Mouse (Mus musculus): ENCODE data around the gene Med10. TPM values are rescaled to one million over a fixed set of nuclear protein-coding genes. Genes with fewer than 3 reads are reported as not detected.

The Med10 gene
- total RNA-seq (2021), result 69.2 and 91.5 TPM in 2 replicates
- long read RNA-seq, transcript Med10-201 (4 exons, 913 nt), result major isoform, 39 of 44 reads
- long read RNA-seq, partial matches to known transcripts, result 0 of 44 reads
- long read RNA-seq, other reads (novel, unspliced or antisense), result 4 of 44 reads

DNA sequence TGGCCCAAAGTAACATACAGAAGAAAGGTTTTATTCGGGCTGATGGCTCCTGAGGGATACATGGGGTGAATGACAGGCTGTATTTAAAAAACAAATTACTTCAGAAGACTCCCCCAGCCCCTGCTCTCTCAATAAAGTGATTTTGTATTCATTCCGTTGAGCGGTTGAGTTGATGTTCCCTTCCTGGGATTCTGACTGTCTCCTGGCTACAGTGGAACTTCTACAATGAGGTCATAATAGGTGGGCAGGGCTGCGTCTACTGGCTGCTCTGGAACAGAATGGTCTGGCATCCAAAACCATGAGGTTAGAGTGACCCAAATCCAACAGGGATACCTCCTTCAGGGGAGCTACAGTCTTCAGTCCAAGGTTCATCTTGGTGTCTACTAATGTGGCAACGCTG lies at the start of gene Med10:
Gene Med10 (plus strand): TSS at position 301 of the 400 bp plus-strand sequence.
- DNase-seq, result no peak

DNA sequence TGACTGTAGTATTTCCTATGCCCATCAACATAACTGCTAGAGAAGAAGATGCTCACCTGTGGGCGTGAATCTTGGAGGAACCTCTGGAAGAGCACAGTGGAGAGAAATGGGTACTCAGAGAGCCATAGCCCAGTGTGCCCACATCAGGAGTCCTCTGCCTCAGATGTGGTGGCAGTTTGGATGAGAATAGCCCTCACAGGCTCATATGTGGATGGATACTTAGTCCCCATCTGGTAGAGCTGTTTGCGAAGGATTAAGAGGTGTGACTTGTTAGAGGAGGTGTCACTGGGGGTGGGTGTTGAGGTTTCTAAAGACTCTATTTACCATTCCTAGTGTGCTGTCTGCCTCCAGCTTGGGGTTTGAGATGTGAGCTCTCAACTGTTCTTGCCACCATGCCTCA lies 49.3 kb upstream of the Med10 start:
- DNase-seq, result no peak

DNA sequence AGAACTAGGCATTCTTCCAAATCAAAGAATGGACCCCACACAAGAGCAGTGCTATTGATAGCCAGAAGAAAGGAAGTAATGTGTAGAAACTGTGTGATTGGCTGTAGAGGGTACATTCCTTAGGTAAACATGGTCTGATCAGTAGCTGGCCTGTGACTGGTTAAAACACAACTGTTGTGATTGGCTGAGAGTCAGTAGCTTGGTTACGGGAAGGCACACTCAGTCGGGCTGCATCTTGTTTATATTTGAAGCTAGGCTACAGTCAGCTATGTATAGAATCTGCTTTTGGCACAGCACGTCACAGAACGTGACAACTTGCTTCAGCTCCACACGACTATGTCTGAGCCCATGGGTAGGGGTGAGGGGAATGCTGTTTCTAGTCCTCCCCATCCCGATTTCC lies 43.2 kb upstream of the Med10 start:
- DNase-seq, result no peak

DNA sequence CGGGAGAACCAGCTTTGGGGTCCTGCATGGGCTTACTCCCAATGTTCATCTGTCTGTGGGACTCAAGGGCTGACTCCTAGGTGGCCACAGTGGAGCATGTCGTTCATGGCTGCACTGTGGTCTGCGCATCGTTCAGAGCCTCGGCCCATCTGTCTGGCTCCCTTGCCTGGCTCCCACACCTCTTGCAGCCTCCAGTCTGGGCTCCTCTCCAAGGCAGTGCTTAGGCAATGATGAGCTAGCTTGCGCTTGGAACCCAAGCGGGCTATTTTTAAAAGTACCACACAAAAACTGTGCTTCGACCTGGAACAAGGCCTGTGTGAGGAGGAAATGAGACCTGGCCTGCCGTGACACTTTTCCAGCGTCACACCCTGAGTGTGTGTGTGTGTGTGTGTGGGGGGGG lies 40.8 kb upstream of the Med10 start:
- DNase-seq, result peak; percentile 16

DNA sequence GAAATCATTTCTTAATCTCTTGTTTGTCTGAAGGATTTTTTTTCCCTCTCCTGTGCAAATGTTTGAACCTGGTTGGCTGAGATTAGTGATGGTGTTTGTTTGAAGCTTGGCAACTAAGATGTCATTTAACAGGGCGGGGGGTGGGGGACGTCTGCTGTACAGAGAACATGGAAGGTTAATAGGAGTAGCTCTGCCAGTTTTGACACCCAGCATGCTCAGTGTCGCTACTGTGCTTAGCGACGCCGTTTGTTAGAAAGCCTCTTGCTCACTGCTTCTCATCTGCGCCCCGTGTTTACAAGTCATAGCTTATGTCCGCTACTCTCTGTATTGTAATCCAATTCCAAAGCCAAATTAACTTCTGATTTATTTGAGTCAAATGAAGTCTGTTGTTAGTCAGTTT lies 37.5 kb upstream of the Med10 start:
- DNase-seq, result no peak

DNA sequence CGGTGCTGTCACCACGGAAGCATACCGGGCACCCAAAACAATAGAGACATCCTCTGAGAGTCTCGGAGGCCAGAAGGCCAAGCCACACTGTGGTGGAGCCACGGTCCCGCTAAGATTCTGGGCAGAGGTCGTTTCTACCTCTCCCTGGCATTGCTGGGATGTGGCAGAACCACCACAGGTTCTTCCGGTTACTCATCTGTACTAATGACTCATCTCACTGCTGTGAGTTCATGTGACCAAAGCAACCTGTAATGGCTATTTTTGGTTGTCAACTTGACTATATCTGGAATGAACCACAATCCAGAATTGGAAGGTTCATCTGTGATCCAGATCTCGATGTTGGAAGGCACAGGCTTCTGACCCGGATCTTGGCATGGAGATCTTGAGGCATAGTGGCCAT lies 34.0 kb upstream of the Med10 start:
- no peak for DNase-seq

DNA sequence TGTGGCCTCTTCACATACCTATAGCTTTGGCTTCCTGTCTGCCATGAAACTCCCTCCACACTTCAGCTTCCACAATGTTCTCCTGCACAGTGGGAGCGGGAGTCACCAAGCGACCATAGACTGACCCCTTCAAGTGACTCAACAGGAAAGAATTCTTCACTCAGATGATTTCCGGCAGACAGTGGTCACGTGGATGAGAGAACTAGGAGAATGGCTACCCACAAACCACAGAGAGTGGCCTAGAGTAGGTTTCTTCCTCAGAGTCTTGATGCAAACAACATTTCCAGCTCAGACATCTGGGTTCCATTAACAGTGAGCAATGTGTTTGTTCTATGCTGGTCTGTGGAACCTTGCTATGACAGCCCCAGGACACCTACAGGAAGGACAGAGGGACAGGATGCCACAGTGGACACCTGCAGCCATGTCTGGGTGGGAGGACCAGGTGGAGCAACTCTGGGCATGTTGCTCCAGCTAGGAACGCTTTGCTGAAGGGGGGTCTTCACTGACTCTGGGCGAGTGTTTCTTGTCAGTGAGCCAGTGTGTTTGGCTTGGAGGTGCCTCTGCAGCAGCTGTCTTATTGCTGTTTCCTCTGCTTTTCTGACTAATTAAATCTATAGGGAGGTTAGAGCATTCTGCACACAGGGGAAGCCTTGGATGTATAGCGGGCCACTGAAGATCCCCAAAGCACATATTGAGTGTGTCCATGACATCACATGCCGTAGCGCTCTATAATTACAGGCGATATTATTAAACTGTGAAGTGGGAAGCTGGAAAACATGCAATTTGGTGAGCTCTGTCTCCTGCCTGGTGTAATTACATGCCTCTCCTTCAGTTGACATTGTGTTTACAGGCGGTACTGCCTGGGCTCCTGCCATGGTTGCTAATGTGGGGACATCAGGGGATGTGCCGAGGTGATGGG lies 31.4 kb upstream of the Med10 start:
- no peak for DNase-seq

DNA sequence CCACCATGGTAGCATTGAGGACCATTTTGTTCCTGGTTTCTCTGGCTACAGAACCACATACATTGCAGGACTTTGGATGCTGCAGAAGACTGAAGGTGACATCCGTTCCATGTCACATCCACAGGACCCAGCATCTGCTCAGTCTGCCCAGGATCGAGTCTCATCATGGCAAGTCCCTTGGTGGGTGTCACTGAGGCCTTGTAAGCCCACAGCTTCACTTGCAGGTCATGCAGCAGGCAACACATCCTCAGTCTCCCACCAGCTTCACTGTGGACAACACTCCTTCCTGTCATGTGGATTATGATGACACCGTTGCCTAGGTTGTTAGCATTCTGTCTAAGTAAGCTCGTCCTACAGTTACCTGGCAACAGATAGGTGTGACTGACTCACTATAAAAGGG lies 29.8 kb upstream of the Med10 start:
- DNase-seq, result no peak

DNA sequence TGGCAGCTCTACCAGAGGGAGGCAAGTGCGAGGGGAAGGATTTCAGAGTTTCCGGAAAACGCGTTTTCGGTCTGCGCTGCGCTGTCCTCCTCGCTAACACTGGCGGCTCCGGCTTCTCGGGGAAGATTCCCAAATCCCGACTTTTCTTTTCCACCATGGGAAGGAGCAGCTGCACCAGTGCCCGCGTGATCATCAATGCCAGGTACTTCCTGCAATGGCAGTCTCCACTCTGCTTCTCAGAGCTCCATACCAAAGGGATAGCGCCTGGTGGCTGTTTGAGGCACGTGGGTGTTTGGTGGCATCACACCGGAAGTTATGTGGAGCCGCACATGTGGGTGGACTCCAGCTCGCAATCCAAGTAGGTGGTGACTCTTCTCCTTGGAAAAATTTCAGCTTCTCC lies 24.0 kb upstream of the Med10 start:
- DNase-seq, result no peak

DNA sequence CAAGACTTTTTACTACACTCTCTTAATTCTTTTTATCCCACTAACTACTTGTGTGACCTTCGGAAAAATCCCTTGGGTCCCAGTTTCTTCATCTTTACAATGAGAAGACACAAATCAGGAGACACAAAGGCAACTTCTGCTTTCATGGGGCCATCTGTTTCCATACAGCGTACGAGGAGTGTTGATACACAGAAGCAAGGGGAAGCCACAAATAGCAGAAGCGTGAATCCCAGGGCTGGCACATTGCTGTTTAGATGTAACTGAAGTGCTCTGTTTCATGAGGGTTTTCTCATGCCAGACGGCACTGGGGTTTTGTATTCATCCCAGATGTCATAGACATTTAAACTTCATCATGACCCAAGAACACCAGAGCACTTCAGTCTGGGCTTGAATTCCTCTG lies 13.5 kb upstream of the Med10 start:
- DNase-seq, result no peak

DNA sequence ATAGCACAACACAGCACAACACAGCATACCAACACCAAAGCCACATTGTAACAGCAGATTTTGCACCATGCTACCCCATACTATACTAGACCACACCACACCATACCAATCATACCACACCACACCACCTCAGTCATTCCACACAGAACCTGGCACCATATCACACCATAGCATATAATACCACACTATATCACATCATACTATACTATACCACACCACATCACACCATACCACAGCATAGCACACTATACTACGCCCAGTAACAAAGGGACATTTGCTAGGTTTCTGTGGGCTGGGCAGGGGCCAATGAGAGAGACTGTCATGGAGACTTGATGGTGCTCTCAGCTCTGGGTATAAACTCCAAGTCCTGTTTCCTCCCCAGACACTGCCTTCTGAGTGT lies 10.4 kb upstream of the Med10 start:
- no peak for DNase-seq

DNA sequence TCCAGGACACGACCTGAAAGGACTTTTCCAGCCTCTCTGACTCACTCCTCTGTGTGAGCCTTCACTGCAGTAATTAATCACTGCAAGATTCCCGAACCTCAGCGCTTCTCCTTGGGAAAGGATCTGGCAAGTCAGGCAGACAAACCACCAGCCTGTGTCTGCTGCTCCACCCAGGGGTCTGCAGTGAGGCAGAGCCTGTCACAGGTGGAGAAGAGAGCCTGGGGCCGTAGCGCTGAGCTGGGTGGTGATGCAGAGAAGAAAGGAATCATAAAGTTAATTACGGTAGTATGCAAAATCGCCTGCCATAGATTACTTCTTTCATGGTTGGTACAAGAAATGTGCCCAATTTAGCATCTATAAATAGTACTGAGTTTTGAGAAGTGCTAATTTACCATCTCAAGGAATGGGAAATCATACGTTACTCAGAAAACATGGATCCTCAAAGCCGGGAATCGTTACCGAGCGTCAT lies 9.6 kb upstream of the Med10 start:
- peak; percentile 5 for DNase-seq

DNA sequence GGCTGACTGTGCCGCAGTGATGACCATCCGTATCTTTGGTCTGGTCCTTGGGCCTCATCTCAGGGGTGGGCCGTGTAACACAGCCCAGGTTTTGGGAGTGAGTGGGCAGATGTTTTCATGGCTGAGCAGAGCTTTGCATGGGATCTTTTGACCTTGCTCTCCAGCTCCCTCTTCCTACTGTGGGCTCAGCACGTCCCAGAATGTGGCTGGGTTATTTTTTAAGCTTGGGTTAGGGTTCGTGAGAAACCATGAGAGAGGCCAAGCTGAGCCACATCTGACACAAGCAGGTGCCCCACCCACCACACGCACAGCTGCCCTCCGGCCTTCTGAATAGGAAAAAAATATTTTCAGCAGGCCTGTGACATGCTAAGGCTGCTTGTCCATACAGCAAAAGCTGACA lies 7.4 kb upstream of the Med10 start:
- DNase-seq, result no peak

DNA sequence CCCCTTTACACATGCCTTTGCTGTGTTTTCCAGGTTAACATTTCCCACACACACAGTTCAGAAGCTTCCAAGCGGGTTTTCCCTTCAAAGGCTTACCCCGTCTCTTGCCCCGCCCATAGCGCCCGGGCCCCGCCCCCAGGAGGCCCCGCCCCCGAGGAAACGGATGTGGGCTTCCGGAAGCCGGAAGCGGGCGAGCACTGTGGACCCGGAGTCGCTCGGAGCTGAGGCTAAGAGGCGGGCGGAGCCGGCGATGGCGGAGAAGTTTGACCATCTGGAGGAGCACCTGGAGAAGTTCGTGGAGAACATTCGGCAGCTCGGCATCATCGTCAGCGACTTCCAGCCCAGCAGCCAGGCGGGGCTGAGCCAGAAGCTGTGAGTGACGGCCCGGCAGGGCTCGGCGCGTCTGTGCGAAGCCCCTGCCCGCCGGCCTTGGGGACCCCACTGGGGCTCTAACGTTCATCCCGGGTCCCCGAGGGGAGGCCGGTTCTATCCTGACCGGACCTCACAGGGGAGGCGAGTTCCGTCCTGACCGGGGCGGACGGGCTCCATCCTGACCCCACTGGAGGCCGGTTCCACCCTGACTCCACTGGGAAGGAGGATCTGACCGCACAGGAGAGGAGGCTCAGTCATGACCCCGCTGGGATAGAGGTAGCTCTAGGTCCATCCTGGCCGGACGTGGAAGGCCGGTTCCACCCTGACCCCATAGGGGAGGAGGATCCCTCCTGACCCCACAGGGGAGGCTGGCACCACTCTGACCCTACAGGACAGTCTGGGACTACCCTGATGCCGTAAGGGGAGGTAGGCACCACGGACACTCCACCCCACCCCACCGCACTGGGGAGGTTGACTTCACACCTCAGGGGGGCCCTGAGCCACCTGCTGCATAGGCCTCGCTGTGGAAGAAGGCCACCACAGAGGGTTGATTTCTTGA lies 7.8 kb downstream of the Med10 start:
- DNase-seq, result peak; percentile 95

DNA sequence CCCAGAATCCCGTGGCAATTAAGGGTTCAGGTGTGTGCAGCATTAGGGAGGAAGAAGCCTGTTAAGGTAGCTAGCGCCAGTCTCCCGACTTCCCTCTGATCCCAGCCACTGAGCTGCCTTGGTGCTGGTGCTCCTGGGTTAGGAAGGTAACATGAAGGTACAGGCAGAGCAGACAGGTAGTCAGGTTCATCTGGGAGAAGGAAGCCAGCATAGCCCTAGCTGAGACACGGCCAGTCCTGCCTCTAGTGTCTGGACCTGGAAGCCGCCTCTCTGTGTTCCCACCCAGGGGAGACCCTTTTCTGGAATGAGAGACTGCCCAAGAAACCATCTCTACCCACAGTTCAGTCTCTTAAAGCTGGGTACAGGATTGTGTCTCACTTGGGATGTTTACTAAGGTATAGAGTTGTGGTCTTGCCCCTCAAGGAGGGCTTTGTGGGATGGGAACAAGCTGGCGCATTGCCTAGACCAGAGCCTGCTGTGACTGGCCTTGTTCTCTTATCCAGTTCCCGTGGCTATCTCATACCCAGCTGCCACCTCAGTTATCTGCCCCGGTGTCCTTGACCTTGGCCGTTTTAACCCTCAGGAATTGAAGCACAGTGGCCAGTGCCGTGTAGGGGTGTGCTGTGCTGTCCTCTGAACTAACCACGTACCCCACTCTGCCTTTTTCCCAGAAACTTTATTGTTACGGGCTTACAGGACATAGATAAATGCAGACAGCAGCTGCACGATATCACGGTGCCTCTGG lies 8.9 kb downstream of the Med10 start:
- no peak for DNase-seq

DNA sequence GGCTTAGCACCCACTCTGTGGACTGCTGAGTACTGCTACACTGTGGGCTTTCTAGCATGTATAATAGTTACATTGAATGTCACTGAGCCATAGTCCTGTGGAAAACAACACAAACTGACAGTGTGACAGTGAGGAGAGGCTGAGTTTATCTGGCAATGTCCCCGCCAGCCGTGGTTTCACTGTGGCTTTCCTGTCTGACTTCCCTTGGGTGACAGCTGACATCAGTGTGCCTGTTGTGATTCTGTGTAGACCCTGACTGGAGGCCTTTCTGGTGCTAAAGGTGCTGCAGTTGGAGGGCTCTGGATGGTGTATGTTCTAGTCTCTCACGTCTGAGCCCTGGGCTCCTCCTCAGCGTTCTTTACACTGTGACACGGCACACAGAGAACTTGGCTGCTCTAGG lies 11.7 kb downstream of the Med10 start:
- DNase-seq, result no peak

DNA sequence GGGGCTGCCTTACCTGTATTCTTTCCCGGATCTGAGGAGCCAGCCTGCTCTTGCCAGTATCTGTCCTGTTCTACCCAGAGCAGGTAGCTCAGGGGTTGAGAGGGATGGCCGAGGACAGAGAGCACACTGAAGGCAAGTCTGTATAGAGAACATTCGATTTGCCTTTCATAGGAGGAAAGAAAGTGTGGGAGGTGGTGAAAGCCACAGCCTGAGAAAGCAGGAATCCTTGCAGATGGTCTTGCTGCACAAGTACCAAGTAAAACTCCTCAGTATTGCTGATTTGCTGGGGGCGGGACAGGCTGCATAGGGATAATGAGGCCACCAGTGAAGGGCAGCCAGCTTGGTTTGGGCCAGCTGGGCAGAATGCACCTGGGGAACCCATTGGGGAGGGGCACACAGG lies 16.1 kb downstream of the Med10 start:
- no peak for DNase-seq

DNA sequence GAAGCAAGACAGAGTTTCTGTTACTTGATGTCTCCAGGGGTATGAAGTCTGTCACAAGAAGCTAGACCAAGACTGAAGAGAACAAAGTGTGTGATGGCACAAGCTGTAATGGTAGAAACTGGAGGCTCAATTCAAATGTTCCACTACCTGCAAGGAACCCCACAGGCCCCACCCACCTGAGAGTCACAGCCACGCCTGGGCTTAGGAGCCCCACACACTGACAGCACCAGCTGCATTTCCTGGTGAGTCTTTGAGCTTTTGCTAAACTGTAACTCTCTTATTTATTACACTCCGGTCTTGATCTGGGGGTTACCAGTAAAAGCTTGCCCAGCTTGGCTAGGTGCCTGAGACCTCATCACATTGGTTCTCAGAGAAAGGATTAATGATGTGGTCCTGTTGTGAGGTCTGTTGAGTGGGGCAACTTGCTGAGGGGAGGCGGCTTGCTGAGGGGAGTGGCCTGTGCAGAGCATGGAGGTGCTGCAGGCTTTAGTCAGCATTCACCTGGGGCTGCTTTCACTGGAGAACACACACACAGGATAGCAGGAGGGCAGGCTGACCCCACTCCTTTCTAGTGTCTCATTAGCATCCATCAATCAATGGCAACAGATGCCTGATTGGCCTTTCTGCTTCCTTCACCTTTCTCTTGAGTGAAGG lies 19.1 kb downstream of the Med10 start:
- DNase-seq, result no peak

DNA sequence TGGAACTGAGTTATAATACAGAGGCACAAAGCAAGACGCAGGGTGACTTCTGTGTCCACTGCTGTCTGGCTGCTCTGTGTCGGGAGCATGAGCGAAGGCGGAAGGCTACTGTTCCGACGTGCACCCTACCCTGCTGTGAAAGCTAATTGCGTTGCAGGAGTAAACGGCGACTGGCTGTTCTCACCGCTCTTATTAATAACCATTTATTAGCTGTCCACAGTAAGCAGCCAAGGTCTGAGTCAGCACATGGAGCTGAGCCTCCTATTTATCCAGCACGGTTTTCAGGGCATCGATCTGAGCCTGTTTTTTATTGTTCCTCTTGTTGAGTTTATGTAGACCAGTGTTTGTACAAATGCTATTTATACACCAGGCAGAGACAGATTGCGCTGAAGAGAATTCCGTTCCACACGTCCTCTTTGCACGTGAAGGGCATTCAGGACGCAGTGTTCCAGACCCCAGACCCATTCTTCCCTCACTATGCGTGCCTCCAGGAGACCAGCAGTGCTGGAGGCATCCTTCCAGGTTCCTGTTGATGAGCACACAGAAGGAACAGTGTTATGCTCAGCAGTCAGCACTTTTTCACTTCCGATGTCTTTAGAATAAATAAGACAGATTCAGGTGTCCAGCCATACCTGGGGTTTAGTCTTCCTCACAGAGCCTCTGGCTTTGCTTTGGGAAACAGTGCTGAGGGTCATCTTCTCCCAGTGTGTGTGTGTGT lies 21.9 kb downstream of the Med10 start:
- no peak for DNase-seq

DNA sequence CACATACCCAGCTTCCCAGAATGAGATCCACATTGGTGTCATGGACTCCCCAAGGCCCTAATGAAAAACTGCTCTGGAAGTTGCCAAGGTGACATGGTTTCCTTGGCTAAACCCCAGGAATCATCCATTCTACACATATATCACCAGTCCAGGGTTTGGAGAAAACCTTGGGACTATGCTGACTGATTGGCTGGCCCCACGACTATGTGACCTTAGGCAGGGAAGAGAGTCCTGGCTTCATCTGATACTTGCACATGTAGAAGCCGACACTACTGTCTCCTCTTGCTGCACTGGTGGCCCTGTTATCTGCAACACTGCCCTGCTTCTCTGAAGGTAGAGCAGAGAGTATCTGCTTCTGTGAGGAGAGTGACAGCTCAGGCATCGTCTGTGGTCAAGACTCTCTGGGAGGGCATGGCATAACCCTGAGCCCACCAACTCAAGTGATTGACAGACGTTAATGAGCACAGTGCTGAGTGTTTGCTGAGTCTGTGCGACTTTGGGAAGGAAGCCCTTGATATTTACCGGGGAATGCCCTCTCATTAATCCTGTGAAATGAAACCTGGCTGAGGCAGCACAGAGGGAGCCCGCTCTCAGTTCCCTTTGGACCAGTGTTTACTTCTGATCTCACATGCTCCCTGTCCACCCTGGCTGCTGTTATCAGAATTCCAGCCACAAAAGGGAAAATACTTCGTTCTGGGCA lies 23.4 kb downstream of the Med10 start:
- DNase-seq, result no peak

All from adrenal gland, postnatal 25 days (tissue).